Mouse (Mus musculus) stomach, postnatal 0 days (tissue): ENCODE data around the gene Clint1.

Experiments used
- CTCF ChIP-seq: IDR thresholded peaks from 2 replicates; pipeline ENCODE4 v1.5.1; 2016; ENCODE audit warnings: antibody characterized with exemption, low read depth, mild to moderate bottlenecking, moderate library complexity
- EP300 ChIP-seq: optimal IDR thresholded peaks from 2 replicates; pipeline ENCODE3; 2016; ENCODE audit warnings: antibody characterized with exemption

- no peak for TF ChIP-seq CTCF
- no peak for TF ChIP-seq EP300
These were observed 13.4 kb upstream of the Clint1 start for GRCm38 (mm10) chr11:45838450-45838849.
